Mouse (Mus musculus): Measurements from ENCODE around the gene Tnfrsf23.

DNA sequence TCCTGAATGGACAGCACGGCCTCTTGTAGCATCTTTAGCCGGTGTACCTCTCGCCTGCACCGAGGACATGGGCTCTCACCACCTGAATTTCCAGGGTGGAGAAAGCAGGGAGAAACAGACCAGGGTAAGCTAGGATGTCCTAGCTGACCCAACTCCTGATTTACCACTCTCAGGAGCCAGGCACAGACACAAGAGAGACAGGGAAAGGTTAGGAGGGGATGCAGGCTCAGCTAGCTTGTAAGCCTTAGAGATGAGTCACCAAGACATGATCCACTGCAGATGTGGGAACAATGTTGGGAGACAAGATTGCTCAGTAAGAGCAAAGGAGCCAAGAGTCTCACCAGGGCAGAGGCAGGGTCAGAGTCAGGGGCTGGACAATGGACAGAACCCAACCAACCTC is 6.2 kb upstream of the Tnfrsf23 start:
- TF ChIP-seq CTCF (IDR thresholded peaks at IDR 0.05) (no peak), EP300 (IDR thresholded peaks at IDR 0.05) (no peak)
